Mouse (Mus musculus) layer of hippocampus, postnatal 25 days (tissue): Measurements from ENCODE around the gene Mus81. TPM values are rescaled to one million over a fixed set of nuclear protein-coding genes. Genes with fewer than 3 reads are reported as not detected.
A peak's percentile ranks its signal among the peaks of the same experiment; 100 is the strongest.

ENCODE experiments used
- DNase-seq, 2 experiments: peaks; one replicate each; pipeline ENCODE4 v3.0.0; 2022; ENCODE audit warnings: mixed read lengths in 2 of 2, low spot score in 1 of 2; ENCODE audit errors: extremely low spot score in 1 of 2
- total RNA-seq, 2 experiments: library from RNA; stranded (reverse); gene quantifications; 2 replicates each; pipeline ENCODE4 v1.2.3; 2021

Mus81 gene
- total RNA-seq, 2 experiments from 2014 or later, result 33.2 to 38.2 TPM

DNA sequence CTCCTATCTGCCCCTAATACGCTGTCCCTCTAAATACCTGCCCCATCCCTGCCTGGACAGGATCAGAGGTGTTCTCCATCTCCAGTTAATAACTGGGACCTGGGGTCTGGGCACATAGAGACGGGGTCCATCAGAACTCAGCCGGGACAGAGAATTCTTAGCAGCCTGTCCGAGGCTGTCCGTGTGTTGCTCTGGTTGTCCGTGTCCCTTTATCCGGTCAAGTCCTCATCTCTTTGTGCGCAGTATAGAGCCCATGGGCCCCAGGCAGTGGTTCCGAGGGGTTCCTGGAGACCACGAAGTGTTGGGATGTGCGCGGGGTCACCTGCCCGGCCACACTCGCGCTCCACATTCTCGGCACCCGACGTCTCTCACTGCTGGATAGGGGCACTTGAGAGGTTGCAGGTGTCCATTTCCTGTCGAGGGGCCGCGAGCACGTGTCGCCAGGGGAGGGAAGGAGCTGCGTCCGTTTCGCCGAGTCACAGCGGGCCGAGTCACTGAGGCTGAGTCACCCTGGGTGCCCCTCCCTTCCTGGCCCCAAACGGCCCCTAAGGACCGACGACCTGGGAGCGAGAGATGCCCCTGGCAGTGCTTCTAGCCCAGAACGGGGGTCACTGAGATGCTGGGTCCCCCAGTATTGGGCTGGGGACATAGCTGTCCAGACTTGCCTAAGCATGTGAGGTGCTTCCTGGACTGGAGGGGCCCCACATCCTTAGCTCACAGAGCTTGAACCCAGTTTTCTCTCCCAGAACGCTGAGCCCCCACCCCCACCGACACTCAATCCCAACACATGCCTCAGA lies 39.6 kb downstream of the Mus81 start:
- no peak for DNase-seq

DNA sequence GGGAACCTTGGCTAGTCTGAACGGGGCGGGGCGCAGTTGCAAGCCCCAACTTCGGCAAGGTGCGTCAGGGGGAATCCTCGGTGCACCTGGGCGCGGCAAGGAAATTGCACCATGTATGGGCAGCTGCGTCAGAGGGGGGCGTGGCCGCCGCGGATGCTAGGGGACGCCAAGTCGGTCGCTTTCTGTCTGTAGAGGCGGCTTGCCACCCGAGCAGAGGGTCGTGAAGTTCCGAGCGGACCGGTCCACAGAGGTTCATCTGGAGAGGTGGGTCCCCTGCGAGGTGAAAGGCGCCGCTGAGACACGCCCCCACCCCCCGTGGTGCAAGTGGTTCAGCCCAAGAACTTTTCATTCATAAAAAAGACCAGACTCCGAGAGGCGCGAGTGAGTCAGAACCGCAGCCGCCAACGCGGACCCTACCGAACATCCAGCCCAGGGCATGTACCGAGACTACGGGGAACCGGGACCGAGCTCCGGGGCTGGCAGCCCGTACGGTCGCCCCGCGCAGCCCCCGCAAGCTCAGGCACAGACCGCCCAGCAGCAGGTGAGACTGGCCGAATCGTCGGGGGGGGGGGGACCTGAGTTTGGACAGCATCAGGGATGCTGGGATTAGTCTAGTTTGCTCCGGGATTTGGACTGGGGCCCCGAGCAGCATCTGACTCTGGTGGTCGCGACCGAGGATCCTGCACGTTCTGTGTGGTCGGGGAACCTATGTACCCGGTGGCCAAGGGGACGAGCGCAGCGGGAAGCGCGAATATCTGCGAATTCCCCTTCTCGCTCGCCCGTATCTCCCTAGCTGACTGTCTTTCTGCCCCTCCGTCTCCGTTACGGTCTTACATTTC lies 40.5 kb downstream of the Mus81 start, which contains the start of gene Fosl1:
TSS of gene Fosl1 (plus strand) at position 33 of the 839 bp plus-strand sequence.
- DNase-seq, result peak in 1 of 2 experiments; percentile 57

DNA sequence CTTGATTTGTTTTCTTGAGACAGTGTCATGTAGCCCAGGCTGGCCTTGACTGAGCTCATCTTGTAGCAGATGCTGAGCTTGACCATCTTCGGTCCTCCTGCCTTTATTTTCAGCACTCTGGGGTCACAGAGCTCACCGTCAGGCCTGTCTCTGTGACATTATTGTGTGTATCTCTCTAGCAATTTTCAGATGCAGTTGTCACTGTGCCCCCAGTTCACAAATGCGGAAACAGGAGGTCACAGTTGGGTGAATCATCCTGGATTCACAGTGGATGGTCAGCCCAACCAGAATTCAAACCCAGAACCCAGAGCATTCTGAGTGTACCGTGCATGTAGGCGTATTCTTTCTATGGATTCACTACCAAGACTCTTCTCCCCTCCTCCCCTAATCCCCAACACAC lies 42.5 kb downstream of the Mus81 start:
- no peak for DNase-seq

DNA sequence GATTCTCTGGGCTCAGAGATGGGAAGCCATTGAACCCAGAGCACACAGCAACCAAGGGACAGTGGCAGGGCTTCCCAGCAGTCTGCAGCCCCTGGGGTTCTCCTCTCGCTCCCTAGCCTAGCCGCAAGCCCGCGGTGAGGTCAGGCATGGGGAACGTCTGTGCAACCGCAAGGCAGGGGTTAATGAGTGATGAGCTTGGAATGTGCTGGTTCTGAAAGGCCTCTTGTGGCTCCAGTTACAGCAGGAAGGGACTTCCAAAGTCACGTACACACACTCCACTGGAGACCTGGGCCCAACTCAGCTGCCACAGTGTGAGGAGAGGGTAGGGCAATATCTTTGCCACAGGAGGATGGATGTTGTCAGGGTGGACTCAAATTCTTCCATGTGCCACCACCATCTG lies 43.2 kb downstream of the Mus81 start:
- no peak for DNase-seq

DNA sequence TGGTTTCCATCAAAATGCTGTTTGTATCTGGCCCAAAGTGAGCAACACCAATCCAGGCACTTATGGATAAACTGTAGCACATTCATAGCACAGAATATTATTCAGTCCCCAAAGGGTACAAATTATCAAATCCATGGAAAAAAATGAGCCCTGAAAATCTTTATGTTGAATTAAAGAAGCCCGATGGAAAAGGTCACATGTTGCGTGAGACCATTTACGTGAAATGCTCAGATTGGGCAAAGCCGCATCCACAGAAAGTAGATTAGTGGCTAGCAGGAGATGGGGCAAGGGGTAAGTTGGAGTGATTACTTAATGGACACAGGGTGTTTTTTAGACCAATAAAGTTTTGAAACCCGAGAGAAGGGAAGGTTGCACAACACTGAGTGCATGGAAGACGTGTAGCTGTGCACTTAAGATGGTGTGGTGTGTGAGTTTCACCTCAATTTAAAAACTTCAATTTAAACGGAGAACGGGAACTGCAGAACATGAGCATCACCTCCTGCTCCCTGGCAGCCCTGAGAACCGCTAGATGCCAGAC lies 43.8 kb downstream of the Mus81 start:
- no peak for DNase-seq

DNA sequence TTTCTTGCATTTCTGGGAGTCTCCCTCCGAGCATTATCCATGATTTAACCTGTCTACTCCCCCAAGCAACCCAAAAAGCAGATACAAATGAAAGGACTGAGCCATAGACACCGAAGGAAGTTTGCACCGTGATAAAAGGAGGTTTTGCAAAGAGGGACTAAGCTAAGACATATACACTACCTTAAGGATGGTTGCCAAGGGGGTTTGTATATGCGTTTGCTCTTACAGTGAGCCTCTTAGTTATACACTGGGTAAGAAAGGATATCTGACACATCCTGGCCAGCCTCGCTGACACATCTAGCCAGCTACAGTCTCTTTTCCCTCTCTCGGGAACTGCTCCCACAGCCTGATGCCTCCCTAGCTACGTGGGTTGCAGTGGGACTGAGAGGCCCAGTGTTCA lies 54.3 kb downstream of the Mus81 start:
- DNase-seq, result no peak

DNA sequence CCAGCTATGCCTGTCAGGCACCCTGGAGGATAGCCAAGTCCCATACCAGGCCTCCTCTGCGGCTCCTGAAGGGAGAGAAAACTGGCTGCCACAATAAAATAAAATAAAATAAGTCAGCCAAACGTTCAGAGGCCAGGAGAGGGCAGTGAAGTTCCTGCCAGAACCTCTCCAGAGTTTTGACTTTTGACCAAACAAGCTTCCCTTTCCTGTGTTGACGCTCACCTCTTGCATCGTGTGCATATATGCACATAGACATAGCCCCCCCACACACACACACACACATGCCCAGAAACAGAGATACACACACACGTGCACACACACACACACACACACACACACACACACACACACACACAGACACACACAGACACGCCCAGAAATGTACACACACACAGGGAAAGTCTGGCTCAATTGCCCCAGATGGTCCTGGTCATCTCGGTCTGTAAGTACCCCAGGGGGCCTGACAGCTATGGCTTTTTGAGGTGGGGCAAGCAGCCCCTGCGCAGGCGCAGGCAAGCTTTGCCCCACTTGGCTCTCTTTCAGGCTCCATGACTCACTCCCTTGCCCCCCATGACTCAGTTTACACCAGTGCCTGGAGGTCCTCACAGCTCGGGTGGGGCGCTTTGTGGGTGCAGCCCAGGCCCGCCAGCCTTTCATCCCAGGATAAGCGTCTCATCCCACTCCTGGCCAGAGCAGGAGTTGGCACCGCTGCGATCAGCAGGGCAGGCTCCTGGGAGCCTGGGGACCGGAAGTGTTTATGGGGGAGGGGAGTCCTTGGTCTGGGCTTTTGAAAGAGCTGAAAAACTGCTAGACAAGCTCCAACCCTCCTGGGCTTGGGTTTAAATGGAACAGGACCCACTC lies 55.0 kb downstream of the Mus81 start:
- no peak for DNase-seq

Other genes starting within 250 kb of the Mus81 start
- 10 to 100 TPM; 54.2 to 57.6 TPM for gene Pacs1, start 215.3 kb downstream of the Mus81 start, total RNA-seq
- 100 to 1,000 TPM; 201 to 202 TPM for gene Sf3b2, start 192.9 kb downstream of the Mus81 start, total RNA-seq
- gene Gal3st3, start 190.1 kb downstream of the Mus81 start, total RNA-seq, result 100 to 1,000 TPM; 114 to 129 TPM
- gene Catsper1, start 152.7 kb downstream of the Mus81 start, total RNA-seq, result not detected
- 1 to 10 TPM; 6.1 to 6.7 TPM for gene Cst6, start 138.8 kb downstream of the Mus81 start, total RNA-seq
- 10 to 100 TPM; 19.5 to 23.7 TPM for gene Eif1ad, start 121.7 kb downstream of the Mus81 start, total RNA-seq
- gene Banf1, start 121.2 kb downstream of the Mus81 start, total RNA-seq, result 10 to 100 TPM; 85.3 to 93.2 TPM
- gene Sart1, start 99.7 kb downstream of the Mus81 start, total RNA-seq, result 10 to 100 TPM; 83.7 to 99.3 TPM
- not detected for gene Tsga10ip, start 85.9 kb downstream of the Mus81 start, total RNA-seq
- 100 to 1,000 TPM; 278 to 311 TPM for gene Drap1, start 63.4 kb downstream of the Mus81 start, total RNA-seq
- 10 to 100 TPM; 68.2 to 71.1 TPM for gene AI837181, start 63.3 kb downstream of the Mus81 start, total RNA-seq
- not detected for gene Fosl1, start 40.9 kb downstream of the Mus81 start, total RNA-seq
- gene Ccdc85b, start 30.5 kb downstream of the Mus81 start, total RNA-seq, result 10 to 100 TPM; 32.9 to 35.9 TPM
- 100 to 1,000 TPM in 1 of 2 experiments, 10 to 100 TPM in 1; 99.4 to 110 TPM for gene Fibp, start 27.8 kb downstream of the Mus81 start, total RNA-seq
- not detected for gene Ctsw, start 19.9 kb downstream of the Mus81 start, total RNA-seq
- 10 to 100 TPM; 11.0 to 11.6 TPM for gene Efemp2, start 14.4 kb downstream of the Mus81 start, total RNA-seq
- 1,000 to 10,000 TPM; 1,427 to 1,527 TPM for gene Cfl1, start 2.1 kb upstream of the Mus81 start, total RNA-seq
- gene 1700020D05Rik, start 15.4 kb upstream of the Mus81 start, total RNA-seq, result 1 to 10 TPM; 4.5 to 9.2 TPM
- gene Snx32, start 22.1 kb upstream of the Mus81 start, total RNA-seq, result 10 to 100 TPM; 78.0 to 86.5 TPM
- gene Ovol1, start 72.2 kb upstream of the Mus81 start, total RNA-seq, result not detected
- gene Ap5b1, start 79.6 kb upstream of the Mus81 start, total RNA-seq, result 1 to 10 TPM; 7.7 to 8.2 TPM
- 10 to 100 TPM; 67.6 to 85.2 TPM for gene Rnaseh2c, start 113.5 kb upstream of the Mus81 start, total RNA-seq
- gene Kat5, start 121.8 kb upstream of the Mus81 start, total RNA-seq, result 10 to 100 TPM; 83.1 to 87.8 TPM
- gene Rela, start 149.1 kb upstream of the Mus81 start, total RNA-seq, result 10 to 100 TPM; 20.6 to 22.0 TPM
- 10 to 100 TPM; 15.3 to 16.1 TPM for gene Sipa1, start 175.3 kb upstream of the Mus81 start, total RNA-seq
- gene Map3k11, start 200.3 kb upstream of the Mus81 start, total RNA-seq, result 10 to 100 TPM; 17.4 to 21.1 TPM
- gene Pcnx3, start 200.5 kb upstream of the Mus81 start, total RNA-seq, result 10 to 100 TPM; 59.8 to 73.9 TPM
- not detected for gene Kcnk7, start 216.0 kb upstream of the Mus81 start, total RNA-seq
- 10 to 100 TPM; 14.6 to 17.2 TPM for gene Ehbp1l1, start 237.9 kb upstream of the Mus81 start, total RNA-seq
- 10 to 100 TPM; 29.3 to 32.9 TPM for gene Fam89b, start 241.3 kb upstream of the Mus81 start, total RNA-seq